Mouse (Mus musculus) embryonic facial prominence, embryonic 15.5 days (tissue): ENCODE measurements around the gene Mrgprf. TPM values are rescaled to one million over a fixed set of nuclear protein-coding genes. Genes with fewer than 3 reads are reported as not detected.

Experiments used
- ATAC-seq: fragments of 200-750 bp; cut with Nextera tagmentation; 2 replicates; pipeline ENCODE4 v1.8.0; 2017; ENCODE audit warnings: low read depth, moderate TSS enrichment; ENCODE audit not compliant: insufficient number of reproducible peaks, low FRiP score, low TSS enrichment
- H3K27ac ChIP-seq: fragments of 300-500 bp; sonication (generic); replicated peaks from 2 replicates; pipeline ENCODE4 v1.5.1; 2015; ENCODE audit warnings: mild to moderate bottlenecking, inconsistent platforms
- H3K27me3 ChIP-seq: fragments of 300-500 bp; sonication (generic); 2 replicates; pipeline ENCODE4 v1.6.1; 2015; ENCODE audit warnings: inconsistent platforms
- H3K36me3 ChIP-seq: fragments of 300-500 bp; sonication (generic); 2 replicates; pipeline ENCODE4 v1.6.1; 2015; ENCODE audit warnings: mild to moderate bottlenecking, inconsistent platforms
- H3K4me1 ChIP-seq: fragments of 300-500 bp; sonication (generic); 2 replicates; pipeline ENCODE4 v1.6.1; 2015; ENCODE audit warnings: inconsistent platforms
- H3K4me2 ChIP-seq: fragments of 300-500 bp; sonication (generic); replicated peaks from 2 replicates; pipeline ENCODE4 v1.6.1; 2015; ENCODE audit warnings: mild to moderate bottlenecking, inconsistent platforms
- H3K4me3 ChIP-seq: fragments of 300-500 bp; sonication (generic); replicated peaks from 2 replicates; pipeline ENCODE4 v1.5.1; 2015; ENCODE audit warnings: mild to moderate bottlenecking, inconsistent platforms
- H3K9ac ChIP-seq: fragments of 300-500 bp; sonication (generic); 2 replicates; pipeline ENCODE4 v1.6.1; 2015; ENCODE audit warnings: inconsistent platforms
- H3K9me3 ChIP-seq: fragments of 300-500 bp; sonication (generic); replicated peaks from 2 replicates; pipeline ENCODE4 v1.6.1; 2016; ENCODE audit warnings: inconsistent platforms
- WGBS: fragments of 180-500 bp; shearing (Covaris S2); methylation state at CpG from one replicate; pipeline ENCODE4 v1.1.7; 2015; 5-methylcytosine and 5-hydroxymethylcytosine counted together
- polyA plus RNA-seq: library from polyadenylated mRNA; unstranded; fragments of >200 nt; fragmentation: Nextera tagmentation; extraction: Ambion mirVana; gene quantifications from 2 replicates; pipeline ENCODE4 v1.2.1, GENCODE M21; 2015

Gene Mrgprf
- polyA plus RNA-seq, 1 experiment from 2014 or later, result 8.1 TPM

GRCm38 (mm10) chr7:145301341-145302005 is 845 bp downstream of the Mrgprf start:
- Histone ChIP-seq H3K4me3 (peak overlapping the region; percentile 24), H3K9ac (no peak overlapping the region), H3K4me2 (peak overlapping the region; percentile 45), H3K27me3 (no peaks in the 10 kb centered on the region), H3K9me3 (no peaks in the 10 kb centered on the region), H3K36me3 (no peaks in the 10 kb centered on the region), H3K4me1 (peaks cover 45% of the 10 kb centered on the region), H3K27ac (peak overlapping the region; percentile 79)
- ATAC-seq, result no peak
- WGBS, result 66% methylated on average over 6 of the region's 6 CpGs

GRCm38 (mm10) chr7:145302488-145303285 is 2.1 kb downstream of the Mrgprf start:
- no peak overlapping the region for H3K9ac ChIP-seq
- no peaks in the 10 kb centered on the region for H3K9me3 ChIP-seq
- H3K4me3 ChIP-seq, result peak overlapping the region; percentile 26
- WGBS, result 9% methylated on average over 20 of the region's 20 CpGs
- no peaks in the 10 kb centered on the region for H3K27me3 ChIP-seq
- peaks cover 45% of the 10 kb centered on the region for H3K4me1 ChIP-seq
- no peaks in the 10 kb centered on the region for H3K36me3 ChIP-seq
- peak overlapping the region; percentile 63 for H3K27ac ChIP-seq
- peak; percentile 87 for ATAC-seq
- H3K4me2 ChIP-seq, result peak overlapping the region; percentile 45

GRCm38 (mm10) chr7:145304153-145304552 is 3.5 kb downstream of the Mrgprf start:
- Histone ChIP-seq H3K9me3 (no peaks in the 10 kb centered on the region), H3K27me3 (no peaks in the 10 kb centered on the region), H3K4me1 (peaks cover 41% of the 10 kb centered on the region), H3K4me3 (no peak overlapping the region), H3K27ac (no peak overlapping the region), H3K9ac (no peak overlapping the region), H3K4me2 (no peak overlapping the region), H3K36me3 (no peaks in the 10 kb centered on the region)
- 74% methylated on average over 2 of the region's 2 CpGs for WGBS
- ATAC-seq, result no peak

- ATAC-seq, result no peak
- Histone ChIP-seq H3K4me2 (no peak overlapping the region), H3K27ac (no peak overlapping the region), H3K4me1 (peaks cover 8% of the 10 kb centered on the region), H3K36me3 (no peaks in the 10 kb centered on the region), H3K27me3 (no peaks in the 10 kb centered on the region; the same call in 1 of the 2 replicates), H3K9me3 (no peaks in the 10 kb centered on the region), H3K9ac (no peak overlapping the region), H3K4me3 (no peak overlapping the region)
- 91% methylated on average over 10 of the region's 10 CpGs for WGBS
Observed at GRCm38 (mm10) chr7:145307636-145308035, 7.0 kb downstream of the Mrgprf start.

- Histone ChIP-seq H3K27ac (no peak overlapping the region), H3K4me3 (no peak overlapping the region), H3K9ac (no peak overlapping the region), H3K4me1 (peaks cover 3% of the 10 kb centered on the region; the same call in 1 of the 2 replicates), H3K4me2 (no peak overlapping the region), H3K36me3 (no peaks in the 10 kb centered on the region), H3K27me3 (no peaks in the 10 kb centered on the region; the same call in 1 of the 2 replicates), H3K9me3 (no peaks in the 10 kb centered on the region)
- 78% methylated on average over 30 of the region's 30 CpGs for whole genome bisulfite sequencing
- ATAC-seq, result no peak
Observed at GRCm38 (mm10) chr7:145308061-145308675, 7.5 kb downstream of the Mrgprf start.

GRCm38 (mm10) chr7:145308866-145309265 is 8.2 kb downstream of the Mrgprf start:
- H3K27ac ChIP-seq, result no peak overlapping the region
- no peaks in the 10 kb centered on the region for H3K4me1 ChIP-seq
- no peaks in the 10 kb centered on the region for H3K36me3 ChIP-seq
- H3K4me3 ChIP-seq, result no peak overlapping the region
- no peak for ATAC-seq
- H3K9me3 ChIP-seq, result no peaks in the 10 kb centered on the region
- no peaks in the 10 kb centered on the region; the same call in 1 of the 2 replicates for H3K27me3 ChIP-seq
- 71% methylated on average over 4 of the region's 4 CpGs for WGBS
- H3K4me2 ChIP-seq, result no peak overlapping the region
- H3K9ac ChIP-seq, result no peak overlapping the region

- no peak overlapping the region for H3K4me3 ChIP-seq
- no peak overlapping the region for H3K27ac ChIP-seq
- H3K4me1 ChIP-seq, result no peaks in the 10 kb centered on the region
- no peak overlapping the region for H3K4me2 ChIP-seq
- no peaks in the 10 kb centered on the region for H3K9me3 ChIP-seq
- H3K36me3 ChIP-seq, result no peaks in the 10 kb centered on the region
- 70% methylated on average over 1 of the region's 1 CpGs for WGBS
- no peaks in the 10 kb centered on the region; the same call in 1 of the 2 replicates for H3K27me3 ChIP-seq
- no peak for ATAC-seq
- H3K9ac ChIP-seq, result no peak overlapping the region
Observed at GRCm38 (mm10) chr7:145309877-145310276, 9.2 kb downstream of the Mrgprf start.

- Histone ChIP-seq H3K36me3 (no peaks in the 10 kb centered on the region), H3K4me1 (no peaks in the 10 kb centered on the region), H3K9ac (no peak overlapping the region), H3K4me3 (no peak overlapping the region), H3K27me3 (no peaks in the 10 kb centered on the region; the same call in 1 of the 2 replicates), H3K27ac (no peak overlapping the region), H3K4me2 (no peak overlapping the region), H3K9me3 (no peaks in the 10 kb centered on the region)
- WGBS, result 73% methylated on average over 5 of the region's 5 CpGs
- no peak for ATAC-seq
Observed at GRCm38 (mm10) chr7:145310526-145310925, 9.9 kb downstream of the Mrgprf start.

- Histone ChIP-seq H3K36me3 (no peaks in the 10 kb centered on the region), H3K9ac (no peak overlapping the region), H3K9me3 (no peaks in the 10 kb centered on the region), H3K4me1 (no peaks in the 10 kb centered on the region), H3K4me2 (no peak overlapping the region), H3K27ac (no peak overlapping the region), H3K27me3 (no peaks in the 10 kb centered on the region; the same call in 1 of the 2 replicates), H3K4me3 (no peak overlapping the region)
- 63% methylated on average over 3 of the region's 3 CpGs for WGBS
- no peak for ATAC-seq
Observed at GRCm38 (mm10) chr7:145312137-145312536, 11.5 kb downstream of the Mrgprf start.

- no peaks in the 10 kb centered on the region for H3K36me3 ChIP-seq
- WGBS, result 88% methylated on average over 6 of the region's 6 CpGs
- no peak within 1 kb of the TSS for H3K4me2 ChIP-seq
- no peaks in the 10 kb centered on the region; the same call in 1 of the 2 replicates for H3K27me3 ChIP-seq
- H3K4me3 ChIP-seq, result no peak within 1 kb of the TSS
- no peak within 1 kb of the TSS for H3K27ac ChIP-seq
- H3K9me3 ChIP-seq, result no peaks in the 10 kb centered on the region
- no peaks in the 10 kb centered on the region for H3K4me1 ChIP-seq
- no peak within 1 kb of the TSS for H3K9ac ChIP-seq
- ATAC-seq, result no peak
Observed at GRCm38 (mm10) chr7:145314785-145315411, 14.3 kb downstream of the Mrgprf start, which contains the start of gene Mrgprd. Gene Mrgprd, plus strand, starts transcription at chr7:145314835.

- 57% methylated on average over 4 of the region's 4 CpGs for WGBS
- Histone ChIP-seq H3K9me3 (no peaks in the 10 kb centered on the region), H3K9ac (no peak overlapping the region), H3K4me1 (no peaks in the 10 kb centered on the region), H3K4me3 (no peak overlapping the region), H3K27ac (no peak overlapping the region), H3K36me3 (no peaks in the 10 kb centered on the region), H3K4me2 (no peak overlapping the region), H3K27me3 (no peaks in the 10 kb centered on the region)
- ATAC-seq, result no peak
Observed at GRCm38 (mm10) chr7:145317522-145317921, 16.9 kb downstream of the Mrgprf start.
